ENCODE assay signal across 32 mouse cellular contexts in the genomic region with DNA sequence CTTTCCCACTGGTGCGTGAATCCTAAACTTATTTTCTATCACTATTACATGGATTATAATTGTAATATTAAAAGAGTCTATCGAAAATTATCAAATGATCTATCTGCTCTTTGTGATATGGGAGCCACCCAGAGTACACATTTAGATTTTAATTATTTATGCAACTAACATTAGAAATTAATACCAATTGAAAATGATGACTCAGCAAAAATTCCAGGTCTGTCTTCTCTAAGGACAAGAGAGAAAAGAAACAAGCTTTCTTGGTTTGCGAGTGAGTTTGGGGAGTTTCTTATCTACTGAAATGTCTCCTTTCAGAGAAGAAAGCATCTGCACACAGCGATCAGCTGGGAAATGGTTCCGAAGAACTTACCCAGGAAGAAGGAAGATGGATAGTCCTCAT.
"Had no signal": no experiment of that assay in that cellular context is flagged by ENCODE, and none has a peak within 500 bp of the region (broad histone marks: within the 10 kb centered on the region; RNA-seq: fewer than 3 reads in every experiment).

No protein-coding gene starts in this region.

- ATAC-seq: liver, embryonic 12.5 days; liver, postnatal 0 days; lung, postnatal 0 days; midbrain, embryonic 13.5 days; midbrain, embryonic 15.5 days; midbrain, embryonic 16.5 days had no signal

- H3K4me2 ChIP-seq: limb, embryonic 12.5 days; limb, embryonic 13.5 days; limb, embryonic 15.5 days; liver, embryonic 11.5 days; liver, embryonic 12.5 days; liver, embryonic 13.5 days; liver, embryonic 15.5 days; lung, embryonic 14.5 days; lung, embryonic 15.5 days; midbrain, embryonic 11.5 days; midbrain, embryonic 12.5 days; midbrain, embryonic 13.5 days; midbrain, embryonic 15.5 days had no signal

- H3K27ac ChIP-seq: left cerebral cortex, adult 2 months; limb, embryonic 10.5 days; limb, embryonic 12.5 days; limb, embryonic 13.5 days; limb, embryonic 15.5 days; liver, embryonic 12.5 days; liver, embryonic 13.5 days; liver, embryonic 14.5 days; liver, embryonic 15.5 days; lung, embryonic 15.5 days; macrophage; midbrain, embryonic 10.5 days; midbrain, embryonic 12.5 days; midbrain, embryonic 13.5 days; midbrain, embryonic 15.5 days had no signal

- H3K4me1 ChIP-seq: limb, embryonic 10.5 days; limb, embryonic 12.5 days; limb, embryonic 13.5 days; limb, embryonic 15.5 days; liver, embryonic 12.5 days; liver, embryonic 13.5 days; liver, embryonic 15.5 days; lung, embryonic 15.5 days; megakaryocyte, embryonic 14.5 days; midbrain, embryonic 10.5 days; midbrain, embryonic 12.5 days; midbrain, embryonic 13.5 days; midbrain, embryonic 15.5 days had no signal

- DNase-seq: left cerebral cortex, postnatal 4 days; liver; liver, embryonic 13.5 days; liver, postnatal 0 days; lung, adult 18-20 months; lung, adult 2 months; lung, embryonic 14.5 days; lung, postnatal 10 days; lung, postnatal 14 days; lung, postnatal 36 days; lung, postnatal 4 days; midbrain, embryonic 14.5 days had no signal

- H3K9me3 ChIP-seq: limb, embryonic 10.5 days; limb, embryonic 12.5 days; limb, embryonic 13.5 days; limb, embryonic 15.5 days; liver, embryonic 12.5 days; liver, embryonic 13.5 days; liver, embryonic 15.5 days; lung, embryonic 15.5 days; midbrain, embryonic 10.5 days; midbrain, embryonic 12.5 days; midbrain, embryonic 13.5 days; midbrain, embryonic 15.5 days had no signal

- H3K9ac ChIP-seq: limb, embryonic 12.5 days; limb, embryonic 13.5 days; limb, embryonic 15.5 days; liver, embryonic 12.5 days; liver, embryonic 13.5 days; liver, embryonic 14.5 days; liver, embryonic 15.5 days; liver, postnatal 0 days; lung, embryonic 14.5 days; lung, embryonic 15.5 days; midbrain, embryonic 12.5 days; midbrain, embryonic 13.5 days; midbrain, embryonic 15.5 days had no signal

- H3K27me3 ChIP-seq: limb, embryonic 12.5 days; limb, embryonic 13.5 days; limb, embryonic 15.5 days; liver, embryonic 12.5 days; liver, embryonic 13.5 days; liver, embryonic 15.5 days; lung, embryonic 15.5 days; megakaryocyte, embryonic 14.5 days; midbrain, embryonic 12.5 days; midbrain, embryonic 13.5 days; midbrain, embryonic 15.5 days had no signal

- H3K36me3 ChIP-seq: limb, embryonic 10.5 days; limb, embryonic 12.5 days; limb, embryonic 13.5 days; limb, embryonic 15.5 days; liver, embryonic 12.5 days; liver, embryonic 13.5 days; liver, embryonic 15.5 days; lung, embryonic 15.5 days; midbrain, embryonic 10.5 days; midbrain, embryonic 12.5 days; midbrain, embryonic 13.5 days; midbrain, embryonic 15.5 days had no signal

- H3K4me3 ChIP-seq: left cerebral cortex, adult 2 months; limb, embryonic 10.5 days; limb, embryonic 12.5 days; limb, embryonic 13.5 days; limb, embryonic 15.5 days; liver, embryonic 12.5 days; liver, embryonic 13.5 days; liver, embryonic 15.5 days; lung, embryonic 15.5 days; megakaryocyte, embryonic 14.5 days; midbrain, embryonic 10.5 days; midbrain, embryonic 12.5 days; midbrain, embryonic 13.5 days; midbrain, embryonic 15.5 days; myocyte had no signal
